Mouse (Mus musculus): ENCODE results near the gene Ptges3.

- no peak for TF ChIP-seq CTCF (IDR thresholded peaks at IDR 0.05; ENCODE audit: borderline replicate concordance, extremely low read depth, insufficient read depth, insufficient read length)
- TF ChIP-seq POLR2A (IDR thresholded peaks at IDR 0.05; ENCODE audit: borderline replicate concordance, extremely low read depth, insufficient read depth, insufficient read length, poor library complexity, severe bottlenecking), result no peak
Observed at GRCm38 (mm10) chr10:128069201-128069600, 10.4 kb downstream of the Ptges3 start.
